8 mouse cellular contexts compared by ENCODE assay signal in the genomic region with DNA sequence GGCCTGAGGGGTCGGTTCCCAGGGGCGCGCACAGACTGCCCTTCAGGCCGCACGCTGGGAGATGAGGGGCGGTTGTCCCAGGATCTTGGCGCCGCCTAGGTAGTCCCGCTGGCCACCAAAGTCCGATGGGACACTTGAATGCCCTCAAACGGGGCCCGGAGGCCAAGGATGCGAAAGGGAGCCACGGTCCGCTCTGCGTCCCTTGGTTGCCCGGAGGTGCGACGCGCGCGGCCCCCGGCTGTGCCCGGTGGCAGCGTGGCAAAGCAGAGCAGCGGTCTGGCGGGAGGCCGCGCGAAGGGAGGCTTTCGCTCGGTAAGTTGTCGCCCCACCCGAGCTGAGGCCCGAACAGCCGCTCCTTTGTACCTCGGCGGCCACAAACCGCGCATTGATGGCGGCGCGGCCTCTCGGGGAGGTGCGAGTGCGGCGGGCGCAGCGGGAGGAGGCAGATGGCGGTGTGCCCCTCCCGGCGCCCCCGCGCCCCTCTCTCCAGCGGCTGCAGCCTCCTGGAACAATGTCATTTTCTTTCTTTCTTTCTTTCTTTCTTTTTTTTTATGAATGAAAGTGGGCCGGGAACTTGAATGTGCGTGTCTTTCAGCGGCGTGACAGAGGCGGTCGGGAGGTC. TPM values are rescaled to one million over a fixed set of nuclear protein-coding genes. Genes with fewer than 3 reads are reported as not detected.
DNase-seq lines count a peak whose midpoint lies in the region; ATAC-seq and TF ChIP-seq lines count a peak whose summit lies in the region.

No protein-coding gene starts in this region.

- TF ChIP-seq POLR2A in small intestine, adult 2 months (IDR thresholded peaks at IDR 0.05; ENCODE audit: low read depth, low read length): no peak

- H3K4me2 ChIP-seq in heart, embryonic 12.5 days: peak overlapping the region; percentile 88
- peak overlapping the region; percentile 99 for H3K4me2 ChIP-seq in hindbrain, embryonic 16.5 days (ENCODE audit: low read length)
- H3K4me2 ChIP-seq in liver, embryonic 16.5 days (ENCODE audit: low read depth, low read length): peak overlapping the region; percentile 65

- no peak for ATAC-seq in heart, embryonic 12.5 days (ENCODE audit: insufficient number of reproducible peaks, low FRiP score)
- no peak for ATAC-seq in hindbrain, embryonic 16.5 days
- no peak for ATAC-seq in liver, embryonic 16.5 days (ENCODE audit: low read depth)

- intact Hi-C loops in heart, postnatal 25 days (cut with DNase I): no loop called here
- intact Hi-C loops in left cerebral cortex, postnatal 36 days (cut with DNase I): loop anchor here (5.0 kb wide), 1 partner anchor 36 kb away; no protein-coding TSS in a partner anchor

- H3K4me1 ChIP-seq in heart, embryonic 12.5 days (replicated peaks): peaks cover 39% of the 10 kb centered on the region
- peaks cover 20% of the 10 kb centered on the region for H3K4me1 ChIP-seq in hindbrain, embryonic 16.5 days (ENCODE audit: control insufficient read depth, insufficient read depth, low read depth, low read length)
- H3K4me1 ChIP-seq in liver, embryonic 16.5 days (ENCODE audit: control insufficient read depth, low read depth, low read length): peaks cover 10% of the 10 kb centered on the region; the same call in 1 of the 2 replicates
- H3K4me1 ChIP-seq in small intestine, adult 2 months (ENCODE audit: control insufficient read depth, insufficient read depth, insufficient read length, low read length): peaks cover 26% of the 10 kb centered on the region

- peaks cover 5% of the 10 kb centered on the region; the same call in 1 of the 2 replicates for H3K36me3 ChIP-seq in heart, embryonic 12.5 days
- H3K36me3 ChIP-seq in hindbrain, embryonic 16.5 days (ENCODE audit: control insufficient read depth, insufficient read depth, low read length): no peaks in the 10 kb centered on the region
- H3K36me3 ChIP-seq in liver, embryonic 16.5 days (ENCODE audit: control insufficient read depth, insufficient read depth): no peaks in the 10 kb centered on the region
- no peaks in the 10 kb centered on the region for H3K36me3 ChIP-seq in small intestine, adult 2 months (ENCODE audit: control insufficient read depth, insufficient read depth, low read length)

- peak overlapping the region; percentile 60 for H3K4me3 ChIP-seq in heart, embryonic 12.5 days
- peak overlapping the region; percentile 62 for H3K4me3 ChIP-seq in hindbrain, embryonic 16.5 days (ENCODE audit: low read length)
- H3K4me3 ChIP-seq in liver, embryonic 16.5 days (ENCODE audit: low read depth, low read length): peak overlapping the region; percentile 65
- H3K4me3 ChIP-seq in small intestine, adult 2 months (ENCODE audit: low read depth, low read length): peak overlapping the region; percentile 64

- no peak overlapping the region for H3K27ac ChIP-seq in heart, embryonic 12.5 days (ENCODE audit: poor library complexity, severe bottlenecking)
- peak overlapping the region; percentile 57; the same call in 1 of the 2 replicates for H3K27ac ChIP-seq in hindbrain, embryonic 16.5 days (ENCODE audit: low read depth, low read length)
- no peak overlapping the region for H3K27ac ChIP-seq in liver, embryonic 16.5 days (ENCODE audit: low read length)
- H3K27ac ChIP-seq in small intestine, adult 2 months (ENCODE audit: insufficient read depth, low read depth, low read length): peak overlapping the region; percentile 62

- H3K9me3 ChIP-seq in heart, embryonic 12.5 days (replicated peaks): no peaks in the 10 kb centered on the region
- no peaks in the 10 kb centered on the region for H3K9me3 ChIP-seq in hindbrain, embryonic 16.5 days (ENCODE audit: control insufficient read depth, low read length)
- no peaks in the 10 kb centered on the region for H3K9me3 ChIP-seq in liver, embryonic 16.5 days (replicated peaks; ENCODE audit: control insufficient read depth, low read length)

- H3K9ac ChIP-seq in heart, embryonic 12.5 days: peak overlapping the region; percentile 75
- peak overlapping the region; percentile 78 for H3K9ac ChIP-seq in hindbrain, embryonic 16.5 days (ENCODE audit: low read depth, low read length)
- peak overlapping the region; percentile 53 for H3K9ac ChIP-seq in liver, embryonic 16.5 days (ENCODE audit: low read depth, low read length)

- no peak for TF ChIP-seq CTCF in small intestine, adult 2 months (IDR thresholded peaks at IDR 0.05; ENCODE audit: extremely low read depth, insufficient read length, insufficient replicate concordance, low read depth, low read length)

- H3K27me3 ChIP-seq in heart, embryonic 12.5 days (replicated peaks): peaks cover 26% of the 10 kb centered on the region
- H3K27me3 ChIP-seq in hindbrain, embryonic 16.5 days (replicated peaks; ENCODE audit: control insufficient read depth, insufficient read depth, low read length): no peaks in the 10 kb centered on the region; the same call in 1 of the 2 replicates
- H3K27me3 ChIP-seq in liver, embryonic 16.5 days (ENCODE audit: control insufficient read depth, insufficient read depth, low read depth, low read length): peaks cover 54% of the 10 kb centered on the region
- H3K27me3 ChIP-seq in small intestine, adult 2 months (ENCODE audit: control insufficient read depth, insufficient read depth, low read length): 0 out of 2 replicates have a peak, but pooled peaks cover 3% of the 10 kb centered on the region

- DNase-seq in heart, postnatal 25 days (ENCODE audit: low spot score): no peak
- peak; percentile 19 for DNase-seq in embryo, embryonic 11.5 days (ENCODE audit: low read depth, low spot score)
- DNase-seq in left cerebral cortex, postnatal 36 days (ENCODE audit: low spot score in 2 of 2): no peak
- DNase-seq in urinary bladder, postnatal 36 days (ENCODE audit: low spot score in 2 of 2): no peak

- under 1% methylated on average over 61 of the region's 61 CpGs for WGBS in heart, embryonic 12.5 days
- under 1% methylated on average over 51 of the region's 61 CpGs for WGBS in hindbrain, embryonic 16.5 days
- under 1% methylated on average over 60 of the region's 61 CpGs for WGBS in liver, embryonic 16.5 days (ENCODE audit: insufficient replicate concordance)
- under 1% methylated on average over 61 of the region's 61 CpGs for WGBS in small intestine, adult 2 months

RNA-seq across cellular contexts. Expression of a gene that starts 1.7 kb away (rescaled TPM):
- 6.3 and 7.9 TPM in 2 replicates for polyA plus RNA-seq in heart, embryonic 12.5 days (2016; fragmentation: Nextera tagmentation; extraction: Ambion mirVana)
- 10 to 100 TPM in 1 of 2 experiments, 1 to 10 TPM in 1; 4.9 to 10.8 TPM for total RNA-seq in heart, postnatal 25 days (2021)
- polyA plus RNA-seq in hindbrain, embryonic 16.5 days (2015; fragmentation: Nextera tagmentation; extraction: Ambion mirVana): 45.9 and 48.2 TPM in 2 replicates
- 2.9 and 3.4 TPM in 2 replicates for polyA plus RNA-seq in liver, embryonic 16.5 days (2015; fragmentation: Nextera tagmentation; extraction: Ambion mirVana)
- 18.7 and 35.2 TPM in 2 replicates for polyA plus RNA-seq in small intestine, adult 2 months (2012; rRNA removed)
- total RNA-seq in left cerebral cortex, postnatal 36 days (2021): 100 to 1,000 TPM; 120 to 133 TPM

RNA-seq across cellular contexts. Expression of a gene that starts 59.5 kb away (rescaled TPM):
- polyA plus RNA-seq in heart, embryonic 12.5 days (2016; fragmentation: Nextera tagmentation; extraction: Ambion mirVana): 51.7 and 53.1 TPM in 2 replicates
- total RNA-seq in heart, postnatal 25 days (2021): 100 to 1,000 TPM; 152 to 161 TPM
- polyA plus RNA-seq in hindbrain, embryonic 16.5 days (2015; fragmentation: Nextera tagmentation; extraction: Ambion mirVana): 68.7 and 75.6 TPM in 2 replicates
- 12.9 and 14.7 TPM in 2 replicates for polyA plus RNA-seq in liver, embryonic 16.5 days (2015; fragmentation: Nextera tagmentation; extraction: Ambion mirVana)
- 64.4 and 127 TPM in 2 replicates for polyA plus RNA-seq in small intestine, adult 2 months (2012; rRNA removed)
- 100 to 1,000 TPM; 108 to 113 TPM for total RNA-seq in left cerebral cortex, postnatal 36 days (2021)

Comparison
In these comparisons a context has a peak if more than half of its experiments do, and no peak if none do; other contexts are left out.
1. H3K27ac ChIP-seq: peak in hindbrain, embryonic 16.5 days (single experiment) and small intestine, adult 2 months (single experiment); none in heart, embryonic 12.5 days (single experiment) and liver, embryonic 16.5 days (single experiment).
2. Peak in every context shown above with its lines, with median percentiles within 50 percentile points of each other: H3K4me2 ChIP-seq, H3K4me3 ChIP-seq and H3K9ac ChIP-seq.